Mouse (Mus musculus): Measurements from ENCODE around the gene Sfxn5. TPM values are rescaled to one million over a fixed set of nuclear protein-coding genes. Genes with fewer than 3 reads are reported as not detected.

The Sfxn5 gene
- polyA plus RNA-seq, 1 experiment, result 3.5 TPM

DNA sequence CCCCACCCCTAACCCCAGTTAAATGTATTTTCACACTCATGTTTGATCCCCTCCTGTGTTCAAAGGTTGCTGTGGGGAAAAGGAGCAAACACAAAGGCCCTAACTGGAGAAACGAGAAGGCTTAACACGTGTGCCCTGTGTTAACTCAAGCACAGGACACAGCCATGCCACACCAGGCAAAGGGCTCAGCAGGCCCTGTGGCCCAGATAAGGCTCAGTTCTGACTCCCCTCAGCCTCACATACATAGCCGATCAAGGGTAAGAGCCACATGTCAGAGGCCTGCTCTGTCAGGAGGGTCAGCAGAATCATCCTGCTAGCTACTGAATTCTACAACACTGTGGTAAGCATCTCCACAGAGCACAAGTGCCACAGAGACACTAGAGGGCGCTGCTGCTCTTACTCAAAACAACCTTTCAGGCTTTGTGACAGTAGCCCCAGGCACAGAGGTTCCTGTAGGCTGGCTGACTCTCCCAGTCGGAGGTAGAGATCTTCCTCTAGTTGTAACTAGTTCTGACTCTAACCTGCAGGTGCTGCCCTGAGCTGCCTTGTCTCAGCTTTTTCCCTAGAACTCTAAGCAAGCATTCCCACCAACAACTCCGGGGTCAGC lies 12.9 kb upstream of the Sfxn5 start:
- Histone ChIP-seq H3K4me1 (ENCODE audit: control insufficient read depth, insufficient read depth, insufficient read length) (no peaks in the 10 kb centered on the region), H3K4me3 (ENCODE audit: extremely low read depth, insufficient read depth, insufficient read length) (no peak overlapping the region), H3K36me3 (ENCODE audit: control insufficient read depth, insufficient read depth, low read length) (no peaks in the 10 kb centered on the region), H3K27me3 (ENCODE audit: control insufficient read depth, insufficient read depth, low read length) (no peaks in the 10 kb centered on the region), H3K27ac (ENCODE audit: insufficient read depth, low read length) (no peak overlapping the region)
- peak; percentile 67 to 76 for DNase-seq (ENCODE audit: low read depth in 1 of 2, low spot score in 2 of 2)
- TF ChIP-seq CTCF (IDR thresholded peaks at IDR 0.05; ENCODE audit: extremely low read depth, insufficient read depth, insufficient read length, insufficient replicate concordance) (peak; percentile 87; the same call in 1 of the 2 replicates), POLR2A (IDR thresholded peaks at IDR 0.05; ENCODE audit: low read depth, low read length) (no peak)
- 53% methylated on average over 6 of the region's 6 CpGs for WGBS

DNA sequence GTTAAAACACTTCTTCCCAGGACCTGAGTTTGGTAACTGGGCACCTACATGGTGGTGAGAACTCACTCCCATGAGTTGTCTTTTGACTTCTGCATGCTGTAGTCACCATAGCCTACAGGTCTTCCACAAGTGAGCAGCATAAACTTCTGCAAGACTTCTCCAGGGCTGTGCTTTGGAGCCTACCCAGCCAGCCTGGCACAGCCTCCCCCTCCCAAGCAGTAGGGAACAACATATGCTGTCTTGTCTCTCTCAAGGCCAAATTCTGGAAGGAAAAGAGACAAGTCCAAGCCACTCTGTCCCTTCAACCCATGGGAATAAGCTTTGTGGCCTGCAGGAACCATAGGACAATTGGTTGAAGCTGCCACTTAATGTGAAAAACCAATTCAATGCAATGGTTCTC lies 11.7 kb upstream of the Sfxn5 start:
- DNase-seq (ENCODE audit: low read depth in 1 of 2, low spot score in 2 of 2), result no peak
- no peaks in the 10 kb centered on the region for H3K27me3 ChIP-seq (ENCODE audit: control insufficient read depth, insufficient read depth, low read length)
- no peak overlapping the region for H3K4me3 ChIP-seq (ENCODE audit: extremely low read depth, insufficient read depth, insufficient read length)
- no peaks in the 10 kb centered on the region for H3K4me1 ChIP-seq (ENCODE audit: control insufficient read depth, insufficient read depth, insufficient read length)
- H3K36me3 ChIP-seq (ENCODE audit: control insufficient read depth, insufficient read depth, low read length), result no peaks in the 10 kb centered on the region
- TF ChIP-seq POLR2A (IDR thresholded peaks at IDR 0.05; ENCODE audit: low read depth, low read length) (no peak), CTCF (IDR thresholded peaks at IDR 0.05; ENCODE audit: extremely low read depth, insufficient read depth, insufficient read length, insufficient replicate concordance) (no peak)
- H3K27ac ChIP-seq (ENCODE audit: insufficient read depth, low read length), result no peak overlapping the region

DNA sequence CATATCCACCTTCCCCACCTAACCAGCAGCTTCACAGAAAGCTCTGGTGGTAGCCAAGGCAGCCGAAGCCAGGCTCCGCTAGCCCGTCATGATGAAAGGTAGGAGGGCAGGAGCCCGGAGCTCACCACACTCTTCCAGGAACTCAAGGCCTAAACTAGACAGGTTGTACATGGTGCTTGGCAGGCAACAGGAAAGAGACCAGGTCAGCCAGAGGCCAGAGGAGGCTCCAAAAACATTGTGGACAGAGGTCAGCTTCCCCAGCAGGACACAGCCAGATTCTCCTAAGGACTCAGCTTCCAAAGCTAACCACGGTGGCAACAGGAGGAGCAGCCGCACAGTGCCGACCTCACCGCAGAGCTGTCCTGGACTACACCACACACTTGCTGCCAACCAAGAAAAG lies 9.8 kb upstream of the Sfxn5 start:
- Histone ChIP-seq H3K4me3 (ENCODE audit: extremely low read depth, insufficient read depth, insufficient read length) (no peak overlapping the region), H3K36me3 (ENCODE audit: control insufficient read depth, insufficient read depth, low read length) (no peaks in the 10 kb centered on the region), H3K27me3 (ENCODE audit: control insufficient read depth, insufficient read depth, low read length) (no peaks in the 10 kb centered on the region), H3K27ac (ENCODE audit: insufficient read depth, low read length) (no peak overlapping the region), H3K4me1 (ENCODE audit: control insufficient read depth, insufficient read depth, insufficient read length) (no peaks in the 10 kb centered on the region; the same call in 1 of the 2 replicates)
- 92% methylated on average over 8 of the region's 8 CpGs for WGBS
- no peak for DNase-seq (ENCODE audit: low read depth in 1 of 2, low spot score in 2 of 2)
- TF ChIP-seq POLR2A (IDR thresholded peaks at IDR 0.05; ENCODE audit: low read depth, low read length), result no peak
- TF ChIP-seq CTCF (IDR thresholded peaks at IDR 0.05; ENCODE audit: extremely low read depth, insufficient read depth, insufficient read length, insufficient replicate concordance), result no peak

DNA sequence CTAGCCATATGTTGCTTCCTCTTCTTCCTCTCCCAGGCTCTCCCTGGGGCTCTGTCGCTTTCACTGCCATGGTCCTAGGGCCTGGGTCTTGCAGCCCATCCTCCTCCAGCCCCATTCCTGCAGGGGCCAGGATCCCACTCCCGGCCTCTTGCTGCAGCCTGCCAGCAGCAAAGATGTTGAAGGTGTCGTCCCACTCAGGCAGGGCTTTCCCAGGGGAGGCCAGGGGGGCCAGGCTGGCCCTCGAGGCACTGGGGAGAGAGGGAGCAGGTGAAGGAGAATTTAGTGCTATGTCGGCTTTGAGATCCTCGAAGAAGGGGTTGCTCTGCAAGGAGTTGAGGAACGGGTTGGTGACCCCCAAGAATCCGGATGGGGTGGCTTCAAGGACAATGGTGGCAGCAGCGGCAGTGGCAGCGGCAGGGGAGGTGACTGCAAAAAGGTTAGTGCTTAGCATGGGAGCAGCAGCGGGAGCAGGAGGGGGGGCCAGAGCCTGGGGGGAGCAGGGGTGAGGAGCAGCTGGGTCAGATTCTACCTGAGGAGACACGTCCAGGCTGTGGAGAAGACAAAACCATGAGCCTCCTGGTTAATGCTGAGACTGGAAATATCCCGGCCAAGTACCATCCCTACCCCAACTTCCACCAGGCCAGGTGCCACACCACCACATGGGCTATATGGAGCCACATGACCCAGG lies 8.7 kb upstream of the Sfxn5 start:
- Histone ChIP-seq H3K27ac (ENCODE audit: insufficient read depth, low read length) (no peak overlapping the region), H3K4me3 (ENCODE audit: extremely low read depth, insufficient read depth, insufficient read length) (no peak overlapping the region), H3K4me1 (ENCODE audit: control insufficient read depth, insufficient read depth, insufficient read length) (no peaks in the 10 kb centered on the region; the same call in 1 of the 2 replicates), H3K36me3 (ENCODE audit: control insufficient read depth, insufficient read depth, low read length) (no peaks in the 10 kb centered on the region), H3K27me3 (ENCODE audit: control insufficient read depth, insufficient read depth, low read length) (no peaks in the 10 kb centered on the region)
- 89% methylated on average over 13 of the region's 13 CpGs for WGBS
- no peak for TF ChIP-seq CTCF (IDR thresholded peaks at IDR 0.05; ENCODE audit: extremely low read depth, insufficient read depth, insufficient read length, insufficient replicate concordance)
- TF ChIP-seq POLR2A (IDR thresholded peaks at IDR 0.05; ENCODE audit: low read depth, low read length), result no peak
- no peak for DNase-seq (ENCODE audit: low read depth in 1 of 2, low spot score in 2 of 2)

DNA sequence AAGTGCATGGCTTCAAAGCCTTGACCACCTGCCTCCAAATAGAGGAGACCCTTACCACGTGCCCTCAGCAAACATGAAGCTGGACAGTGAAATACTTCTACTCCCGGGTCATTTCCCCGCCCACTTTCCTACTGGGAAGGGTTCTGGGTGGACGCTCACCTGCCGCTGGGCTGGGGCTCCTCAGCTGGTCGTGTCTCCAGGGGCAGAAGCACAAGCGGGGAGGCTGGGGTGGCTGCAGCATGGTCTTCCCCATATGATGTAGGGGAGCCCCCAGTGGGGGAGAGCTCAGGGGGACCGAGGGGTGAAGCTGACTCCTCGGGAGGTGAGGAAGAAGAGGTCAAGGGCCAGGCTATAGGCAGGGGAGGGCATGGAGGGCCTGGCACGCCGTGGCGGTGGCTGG lies 7.0 kb upstream of the Sfxn5 start:
- no peak overlapping the region for H3K4me3 ChIP-seq (ENCODE audit: extremely low read depth, insufficient read depth, insufficient read length)
- no peak for TF ChIP-seq POLR2A (IDR thresholded peaks at IDR 0.05; ENCODE audit: low read depth, low read length)
- TF ChIP-seq CTCF (IDR thresholded peaks at IDR 0.05; ENCODE audit: extremely low read depth, insufficient read depth, insufficient read length, insufficient replicate concordance), result no peak
- H3K27ac ChIP-seq (ENCODE audit: insufficient read depth, low read length), result no peak overlapping the region
- H3K27me3 ChIP-seq (ENCODE audit: control insufficient read depth, insufficient read depth, low read length), result no peaks in the 10 kb centered on the region
- H3K4me1 ChIP-seq (ENCODE audit: control insufficient read depth, insufficient read depth, insufficient read length), result no peaks in the 10 kb centered on the region; the same call in 1 of the 2 replicates
- WGBS, result 78% methylated on average over 11 of the region's 12 CpGs
- no peaks in the 10 kb centered on the region for H3K36me3 ChIP-seq (ENCODE audit: control insufficient read depth, insufficient read depth, low read length)
- DNase-seq (ENCODE audit: low read depth in 1 of 2, low spot score in 2 of 2), result no peak

DNA sequence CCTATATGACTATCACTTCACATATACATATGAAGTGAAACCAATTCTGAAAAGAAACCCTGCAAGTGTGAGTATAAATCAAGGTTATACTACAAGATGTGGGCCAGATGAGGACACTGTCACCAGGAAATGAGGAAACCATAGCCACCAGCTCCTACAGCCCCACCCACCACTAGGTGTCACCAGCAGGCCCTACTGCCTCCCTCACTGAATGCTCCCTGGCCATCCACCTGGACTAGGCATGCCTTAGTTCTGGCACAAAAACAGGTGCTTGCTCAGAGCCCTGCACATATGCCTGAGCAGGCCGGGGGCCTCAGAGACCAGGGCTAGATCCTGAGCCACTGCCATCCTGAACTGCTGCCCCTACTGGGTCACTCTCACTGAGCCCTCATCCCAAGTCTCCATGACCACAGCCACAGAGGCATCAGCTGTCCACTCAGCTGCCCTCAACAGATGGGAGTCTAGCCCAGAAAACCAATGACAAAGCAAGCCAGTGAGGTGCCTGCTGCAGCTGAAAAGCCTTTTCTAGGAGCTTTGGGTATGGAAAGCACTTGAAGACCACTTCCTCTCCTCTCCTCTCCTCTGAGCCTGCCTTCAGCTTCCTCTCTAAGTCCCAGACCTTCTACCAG lies 6.2 kb upstream of the Sfxn5 start:
- Histone ChIP-seq H3K4me3 (ENCODE audit: extremely low read depth, insufficient read depth, insufficient read length) (no peak overlapping the region), H3K36me3 (ENCODE audit: control insufficient read depth, insufficient read depth, low read length) (no peaks in the 10 kb centered on the region)
- peak in 1 of 2 experiments; percentile 69 for DNase-seq (ENCODE audit: low read depth in 1 of 2, low spot score in 2 of 2)

More for the DNA sequence above, 6.2 kb upstream of the Sfxn5 start:
- 68% methylated on average over 1 of the region's 1 CpGs for WGBS
- no peaks in the 10 kb centered on the region; the same call in 1 of the 2 replicates for H3K4me1 ChIP-seq (ENCODE audit: control insufficient read depth, insufficient read depth, insufficient read length)
- H3K27ac ChIP-seq (ENCODE audit: insufficient read depth, low read length), result no peak overlapping the region
- H3K27me3 ChIP-seq (ENCODE audit: control insufficient read depth, insufficient read depth, low read length), result no peaks in the 10 kb centered on the region
- no peak for TF ChIP-seq POLR2A (IDR thresholded peaks at IDR 0.05; ENCODE audit: low read depth, low read length)
- TF ChIP-seq CTCF (IDR thresholded peaks at IDR 0.05; ENCODE audit: extremely low read depth, insufficient read depth, insufficient read length, insufficient replicate concordance), result peak; percentile 61; the same call in 1 of the 2 replicates

Measured in spleen, adult 2 months (tissue).